Mouse (Mus musculus): ENCODE results near the gene Cnot3. TPM values are rescaled to one million over a fixed set of nuclear protein-coding genes. Genes with fewer than 3 reads are reported as not detected.
A peak's percentile ranks its signal among the peaks of the same experiment; 100 is the strongest.

Gene Cnot3
- polyA plus RNA-seq, 2 experiments = 20.2 to 30.2 TPM

- WGBS (ENCODE audit: insufficient replicate concordance) = 60% methylated on average over 4 of the region's 4 CpGs
These were observed 29.0 kb upstream of the Cnot3 start, which contains the start of gene Oscar for GRCm38 (mm10) chr7:3616057-3616388. Gene Oscar, minus strand, starts transcription at chr7:3616157.

GRCm38 (mm10) chr7:3616389-3617241, 28.5 kb upstream of the Cnot3 start:
- Histone ChIP-seq H3K27ac (no peak overlapping the region), H3K9ac (replicated peaks) (no peak overlapping the region; the same call in 1 of the 2 replicates), H3K9me3 (ENCODE audit: control insufficient read depth, low read length) (no peaks in the 10 kb centered on the region), H3K27me3 (ENCODE audit: control insufficient read depth, insufficient read depth, low read length) (no peaks in the 10 kb centered on the region), H3K4me2 (ENCODE audit: low read depth) (peak overlapping the region; percentile 72), H3K36me3 (replicated peaks; ENCODE audit: control insufficient read depth, insufficient read depth, low read depth) (peaks cover 7% of the 10 kb centered on the region), H3K4me1 (replicated peaks; ENCODE audit: control insufficient read depth in 2 of 2, insufficient read depth in 2 of 2, low read length in 1 of 2) (peaks cover 6% of the 10 kb centered on the region in 2 experiments), H3K4me3 (ENCODE audit: insufficient read depth in 1 of 2, low read depth in 2 of 2, low read length in 2 of 2) (peak overlapping the region; percentile 86 to 92)
- ATAC-seq (ENCODE audit: insufficient read depth) (peak; percentile 41), DNase-seq (ENCODE audit: low read depth in 3 of 3, low spot score in 3 of 3) (no peak)
- TF ChIP-seq CTCF (IDR thresholded peaks at IDR 0.05; ENCODE audit: low read depth) = peak; percentile 64
- TF ChIP-seq EP300 (IDR thresholded peaks at IDR 0.05; ENCODE audit: low read depth) = 0 out of 2 replicates have a peak, but pooled peaks have one; percentile 27
- 29% methylated on average over 6 of the region's 6 CpGs for WGBS (ENCODE audit: insufficient replicate concordance)

More at GRCm38 (mm10) chr7:3616057-3616388, 29.0 kb upstream of the Cnot3 start, which contains the start of gene Oscar:
- H3K9ac ChIP-seq (replicated peaks) = no peak within 1 kb of the TSS; the same call in 1 of the 2 replicates
- H3K36me3 ChIP-seq (replicated peaks; ENCODE audit: control insufficient read depth, insufficient read depth, low read depth) = peaks cover 7% of the 10 kb centered on the region
- H3K4me2 ChIP-seq (ENCODE audit: low read depth) = peak within 1 kb of the TSS; percentile 72
- H3K27me3 ChIP-seq (ENCODE audit: control insufficient read depth, insufficient read depth, low read length) = no peaks in the 10 kb centered on the region
- DNase-seq (ENCODE audit: low read depth in 3 of 3, low spot score in 3 of 3) (no peak), ATAC-seq (ENCODE audit: insufficient read depth) (no peak)
- H3K27ac ChIP-seq = no peak within 1 kb of the TSS
- TF ChIP-seq EP300 (IDR thresholded peaks at IDR 0.05; ENCODE audit: low read depth) (no peak), CTCF (IDR thresholded peaks at IDR 0.05; ENCODE audit: low read depth) (no peak)
- H3K4me3 ChIP-seq (ENCODE audit: insufficient read depth in 1 of 2, low read depth in 2 of 2, low read length in 2 of 2) = peak within 1 kb of the TSS; percentile 86 to 92
- peaks cover 6% of the 10 kb centered on the region in 2 experiments for H3K4me1 ChIP-seq (replicated peaks; ENCODE audit: control insufficient read depth in 2 of 2, insufficient read depth in 2 of 2, low read length in 1 of 2)
- H3K9me3 ChIP-seq (ENCODE audit: control insufficient read depth, low read length) = no peaks in the 10 kb centered on the region

- TF ChIP-seq EP300 (IDR thresholded peaks at IDR 0.05; ENCODE audit: low read depth) = no peak
- H3K27ac ChIP-seq = peak within 1 kb of the TSS; percentile 46
- peaks cover 7% of the 10 kb centered on the region for H3K36me3 ChIP-seq (replicated peaks; ENCODE audit: control insufficient read depth, insufficient read depth, low read depth)
- WGBS (ENCODE audit: insufficient replicate concordance) = under 1% methylated on average over 32 of the region's 32 CpGs
- peak; percentile 93 for ATAC-seq (ENCODE audit: insufficient read depth)
- no peaks in the 10 kb centered on the region for H3K27me3 ChIP-seq (ENCODE audit: control insufficient read depth, insufficient read depth, low read length)
- peaks cover 6% of the 10 kb centered on the region in 2 experiments for H3K4me1 ChIP-seq (replicated peaks; ENCODE audit: control insufficient read depth in 2 of 2, insufficient read depth in 2 of 2, low read length in 1 of 2)
- no peaks in the 10 kb centered on the region for H3K9me3 ChIP-seq (ENCODE audit: control insufficient read depth, low read length)
- peak; percentile 77 to 89 (median 80) for DNase-seq (ENCODE audit: low read depth in 3 of 3, low spot score in 3 of 3)
- H3K4me2 ChIP-seq (ENCODE audit: low read depth) = peak within 1 kb of the TSS; percentile 72
- H3K9ac ChIP-seq (replicated peaks) = peak within 1 kb of the TSS; percentile 84
- peak within 1 kb of the TSS; percentile 86 to 92 for H3K4me3 ChIP-seq (ENCODE audit: insufficient read depth in 1 of 2, low read depth in 2 of 2, low read length in 2 of 2)
These were observed 27.6 kb upstream of the Cnot3 start, which contains the start of gene Ndufa3 for GRCm38 (mm10) chr7:3617242-3617995. Gene Ndufa3, plus strand, starts transcription at chr7:3617373.

GRCm38 (mm10) chr7:3629030-3629429, 16.0 kb upstream of the Cnot3 start:
- H3K4me1 ChIP-seq (replicated peaks; ENCODE audit: control insufficient read depth in 2 of 2, insufficient read depth in 2 of 2, low read length in 1 of 2) = peaks cover 7 to 14% of the 10 kb centered on the region in 2 experiments; a peak in 2 of 4 replicates
- no peak overlapping the region; the same call in 1 of the 2 replicates for H3K27ac ChIP-seq
- WGBS (ENCODE audit: insufficient replicate concordance) = 32% methylated on average over 4 of the region's 4 CpGs

More at GRCm38 (mm10) chr7:3629030-3629429, 16.0 kb upstream of the Cnot3 start:
- H3K27me3 ChIP-seq (ENCODE audit: control insufficient read depth, insufficient read depth, low read length) = no peaks in the 10 kb centered on the region
- DNase-seq (ENCODE audit: low read depth in 3 of 3, low spot score in 3 of 3) (no peak), ATAC-seq (ENCODE audit: insufficient read depth) (no peak)
- H3K4me2 ChIP-seq (ENCODE audit: low read depth) = peak overlapping the region; percentile 95
- peak overlapping the region; percentile 88 to 97 for H3K4me3 ChIP-seq (ENCODE audit: insufficient read depth in 1 of 2, low read depth in 2 of 2, low read length in 2 of 2)
- peaks cover 13% of the 10 kb centered on the region for H3K36me3 ChIP-seq (replicated peaks; ENCODE audit: control insufficient read depth, insufficient read depth, low read depth)
- peak overlapping the region; percentile 82 for H3K9ac ChIP-seq (replicated peaks)
- no peak for TF ChIP-seq CTCF (IDR thresholded peaks at IDR 0.05; ENCODE audit: low read depth)
- no peak for TF ChIP-seq EP300 (IDR thresholded peaks at IDR 0.05; ENCODE audit: low read depth)
- no peaks in the 10 kb centered on the region for H3K9me3 ChIP-seq (ENCODE audit: control insufficient read depth, low read length)

All from liver, embryonic 14.5 days (tissue).